Mouse (Mus musculus): ENCODE measurements around the gene Gpr27.
A peak's percentile ranks its signal among the peaks of the same experiment; 100 is the strongest.

Gene Gpr27

DNA sequence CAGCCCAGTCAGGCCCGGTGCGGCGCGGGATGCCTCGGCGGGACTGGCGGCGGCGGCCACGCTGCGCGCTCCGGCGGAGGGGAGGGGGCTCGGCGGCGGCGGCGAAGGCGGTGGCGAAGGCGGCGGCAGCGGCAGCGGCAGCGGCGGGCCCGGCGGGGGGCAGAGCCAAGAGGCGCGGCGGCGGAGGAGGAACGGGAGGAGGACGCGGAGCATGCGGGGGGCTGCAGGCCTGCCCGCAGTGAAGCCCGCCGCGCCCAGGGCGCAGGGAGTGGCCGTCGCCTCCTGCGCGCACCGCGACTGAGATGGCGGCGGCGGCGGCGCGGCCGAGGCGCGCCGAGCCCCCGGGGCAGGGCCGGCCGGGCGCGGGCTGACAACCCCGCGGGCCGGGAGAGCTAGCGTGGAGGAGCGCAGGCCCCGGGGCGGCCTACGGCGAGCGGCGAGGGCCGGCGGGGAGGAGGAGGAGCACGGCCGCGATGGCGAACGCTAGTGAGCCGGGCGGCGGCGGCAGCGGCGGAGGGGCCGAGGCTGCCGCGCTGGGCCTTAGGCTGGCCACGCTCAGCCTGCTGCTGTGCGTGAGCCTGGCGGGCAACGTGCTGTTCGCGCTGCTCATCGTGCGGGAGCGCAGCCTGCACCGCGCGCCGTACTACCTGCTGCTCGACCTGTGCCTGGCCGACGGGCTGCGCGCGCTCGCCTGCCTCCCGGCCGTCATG, at the start of gene Gpr27:
TSS of gene Gpr27 (plus strand) at position 474 of the 710 bp plus-strand sequence.
- DNase-seq (ENCODE audit: low spot score) = peak; percentile 22

DNA sequence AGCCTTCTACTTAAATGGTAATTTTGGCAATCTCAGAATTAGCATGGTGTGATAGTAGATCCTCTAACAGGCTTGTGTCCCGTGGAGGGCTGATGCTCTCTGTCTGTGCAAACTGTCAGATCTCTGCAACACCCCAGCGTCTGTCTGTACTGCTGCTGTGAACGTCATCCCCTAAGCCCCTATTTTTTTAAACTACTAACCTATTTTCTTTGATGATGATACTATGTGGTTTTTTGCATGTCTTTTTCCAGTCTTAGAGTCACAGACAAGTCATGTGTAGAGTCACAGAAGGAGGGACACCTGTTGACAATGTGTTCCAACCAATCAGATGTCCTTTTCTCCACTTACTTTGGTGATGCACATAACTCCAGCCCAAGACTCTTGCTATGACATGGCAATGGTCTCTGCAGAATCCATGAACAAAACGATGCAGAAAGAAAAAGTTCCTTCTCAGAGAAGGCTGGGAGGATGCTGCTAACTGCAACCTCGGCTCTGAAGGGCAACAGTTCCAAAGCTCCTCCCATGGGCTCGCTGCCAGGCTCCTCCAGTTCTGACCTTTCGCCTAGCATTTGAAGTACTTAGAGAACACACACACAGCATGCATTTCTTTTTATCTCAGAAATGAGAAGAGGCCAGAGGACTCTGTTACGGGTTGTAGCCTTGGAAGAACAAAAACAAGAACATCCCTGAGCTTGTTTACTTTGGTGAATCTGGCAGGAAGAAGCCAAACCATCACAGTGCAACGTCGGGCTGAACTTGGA, 48.9 kb upstream of the Gpr27 start:
- DNase-seq (ENCODE audit: low spot score) = peak; percentile 56

GRCm38 (mm10) chr6:99644386-99644785, 48.1 kb upstream of the Gpr27 start:
- DNase-seq (ENCODE audit: low spot score) = no peak

DNA sequence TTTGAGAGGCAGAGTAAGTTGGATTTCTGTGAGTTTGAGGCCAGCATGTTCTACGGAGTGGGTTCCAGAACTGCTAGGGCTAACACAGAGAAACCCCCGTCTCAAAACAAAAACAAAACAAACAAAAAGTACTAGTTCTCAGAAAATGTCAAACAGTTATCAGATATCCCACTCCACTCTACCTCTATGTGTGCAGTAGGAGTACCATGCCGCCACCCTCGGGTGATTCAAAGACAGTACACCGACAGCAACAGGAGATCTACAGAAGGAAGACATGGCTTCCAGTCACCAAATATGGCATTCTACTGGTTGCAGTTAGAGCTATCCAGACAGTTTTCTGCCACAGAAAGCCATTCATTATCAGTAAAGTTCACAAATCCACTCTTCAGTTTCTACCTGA, 47.6 kb upstream of the Gpr27 start:
- no peak for DNase-seq (ENCODE audit: low spot score)

- no peak for DNase-seq (ENCODE audit: low spot score)
Measured at GRCm38 (mm10) chr6:99646344-99646743, 46.1 kb upstream of the Gpr27 start.

DNA sequence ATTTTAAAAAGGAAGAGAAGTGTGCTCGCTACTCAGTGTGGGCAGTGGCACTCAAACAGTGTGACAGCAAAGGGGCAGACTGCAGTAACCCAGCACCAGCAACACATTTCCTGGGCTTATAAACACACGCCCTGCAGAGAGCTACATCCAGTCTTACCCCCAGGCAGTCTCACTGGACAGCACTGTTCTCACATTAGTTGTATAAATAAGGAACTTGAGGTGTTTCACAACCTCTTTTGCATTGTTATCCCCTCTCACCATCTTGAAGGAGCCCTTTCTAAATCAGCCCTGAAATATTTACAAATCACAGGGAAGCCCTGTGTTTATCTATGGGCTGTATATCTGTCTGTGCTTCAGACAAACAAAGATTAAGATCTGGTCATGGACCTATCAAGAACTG, 43.2 kb upstream of the Gpr27 start:
- DNase-seq (ENCODE audit: low spot score) = no peak

GRCm38 (mm10) chr6:99652341-99652740, 40.1 kb upstream of the Gpr27 start:
- DNase-seq (ENCODE audit: low spot score) = no peak

GRCm38 (mm10) chr6:99654343-99654742, 38.1 kb upstream of the Gpr27 start:
- no peak for DNase-seq (ENCODE audit: low spot score)

GRCm38 (mm10) chr6:99655488-99655887, 37.0 kb upstream of the Gpr27 start:
- no peak for DNase-seq (ENCODE audit: low spot score)

- no peak for DNase-seq (ENCODE audit: low spot score)
Measured at GRCm38 (mm10) chr6:99656088-99656487, 36.4 kb upstream of the Gpr27 start.

DNA sequence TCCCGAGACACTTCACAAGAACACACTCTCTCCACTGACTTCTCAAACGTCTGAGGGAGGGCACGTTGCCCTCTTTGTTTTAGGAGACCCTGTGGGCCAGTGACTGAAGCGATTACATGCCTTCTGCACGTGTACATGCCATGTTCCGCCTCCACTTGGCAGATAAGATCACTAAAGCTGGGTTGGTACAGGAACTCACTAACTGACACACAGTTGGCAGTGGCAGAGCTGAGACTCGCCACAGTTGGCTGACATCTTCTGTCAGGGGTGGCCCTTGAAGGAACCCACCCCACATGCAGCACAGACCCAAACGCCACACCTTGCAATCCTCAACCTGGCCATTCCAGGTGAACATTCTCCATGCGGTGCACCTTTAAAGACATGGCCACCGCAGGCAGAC, 33.9 kb upstream of the Gpr27 start:
- DNase-seq (ENCODE audit: low spot score) = no peak

DNA sequence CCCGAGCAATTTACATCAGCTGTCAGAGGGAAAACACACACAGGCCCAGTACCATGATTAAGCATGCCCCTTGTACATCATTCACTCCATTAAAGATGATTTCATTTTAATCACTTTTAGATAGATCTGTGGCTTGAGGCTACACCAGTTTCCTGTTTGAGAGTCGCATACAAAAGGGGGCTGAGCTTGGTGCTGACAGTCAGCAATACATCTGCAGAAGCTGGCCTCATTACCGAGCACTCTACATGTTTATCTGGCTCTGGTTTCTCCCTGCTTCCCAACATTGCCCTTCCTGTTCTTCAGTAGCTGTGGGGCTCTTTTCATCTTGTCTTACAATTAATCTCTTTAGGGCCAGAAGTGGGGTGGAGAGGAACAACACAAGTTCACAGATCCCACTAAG, 32.0 kb upstream of the Gpr27 start:
- DNase-seq (ENCODE audit: low spot score) = no peak

- no peak for DNase-seq (ENCODE audit: low spot score)
Measured at GRCm38 (mm10) chr6:99663232-99663631, 29.2 kb upstream of the Gpr27 start.

DNA sequence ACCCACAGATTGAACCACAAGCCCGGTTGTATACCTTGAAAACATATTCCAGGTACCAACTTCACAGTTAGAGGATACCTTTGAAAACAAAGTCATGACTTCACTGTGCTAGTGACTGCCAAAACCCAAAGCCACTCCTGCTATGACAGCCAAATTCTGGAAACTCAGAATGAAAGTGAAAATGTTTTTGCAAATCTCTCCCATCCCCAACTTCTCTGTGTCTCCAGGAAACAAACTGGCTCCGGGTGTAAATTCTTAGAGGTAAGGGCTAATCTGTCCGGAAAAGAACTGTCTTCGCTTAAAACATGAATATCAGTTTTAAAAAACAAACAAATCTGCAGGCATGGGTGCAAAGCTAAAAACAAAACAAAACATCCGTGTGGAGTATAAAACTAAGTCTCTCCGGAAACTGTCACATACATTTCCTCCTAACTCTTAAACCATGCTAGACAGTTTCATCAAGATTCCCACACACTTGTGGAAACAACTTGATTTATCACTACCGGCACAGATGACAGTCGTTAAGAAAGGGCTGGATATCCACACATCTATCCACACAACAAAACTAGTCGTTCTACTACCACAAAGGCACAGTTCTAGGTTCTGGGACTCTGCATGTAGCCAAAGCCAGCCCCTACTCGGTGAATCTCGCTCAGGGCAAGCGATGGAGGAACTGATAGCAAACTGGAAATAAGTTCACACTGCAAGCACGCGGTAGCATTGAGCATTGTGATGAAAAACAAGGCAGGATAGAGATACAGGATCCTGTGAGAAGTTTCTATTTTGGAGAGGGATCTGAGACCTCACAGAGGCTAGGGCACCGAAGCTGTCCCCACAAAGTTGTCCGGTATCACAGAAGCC, 26.8 kb upstream of the Gpr27 start:
- DNase-seq (ENCODE audit: low spot score) = no peak

DNA sequence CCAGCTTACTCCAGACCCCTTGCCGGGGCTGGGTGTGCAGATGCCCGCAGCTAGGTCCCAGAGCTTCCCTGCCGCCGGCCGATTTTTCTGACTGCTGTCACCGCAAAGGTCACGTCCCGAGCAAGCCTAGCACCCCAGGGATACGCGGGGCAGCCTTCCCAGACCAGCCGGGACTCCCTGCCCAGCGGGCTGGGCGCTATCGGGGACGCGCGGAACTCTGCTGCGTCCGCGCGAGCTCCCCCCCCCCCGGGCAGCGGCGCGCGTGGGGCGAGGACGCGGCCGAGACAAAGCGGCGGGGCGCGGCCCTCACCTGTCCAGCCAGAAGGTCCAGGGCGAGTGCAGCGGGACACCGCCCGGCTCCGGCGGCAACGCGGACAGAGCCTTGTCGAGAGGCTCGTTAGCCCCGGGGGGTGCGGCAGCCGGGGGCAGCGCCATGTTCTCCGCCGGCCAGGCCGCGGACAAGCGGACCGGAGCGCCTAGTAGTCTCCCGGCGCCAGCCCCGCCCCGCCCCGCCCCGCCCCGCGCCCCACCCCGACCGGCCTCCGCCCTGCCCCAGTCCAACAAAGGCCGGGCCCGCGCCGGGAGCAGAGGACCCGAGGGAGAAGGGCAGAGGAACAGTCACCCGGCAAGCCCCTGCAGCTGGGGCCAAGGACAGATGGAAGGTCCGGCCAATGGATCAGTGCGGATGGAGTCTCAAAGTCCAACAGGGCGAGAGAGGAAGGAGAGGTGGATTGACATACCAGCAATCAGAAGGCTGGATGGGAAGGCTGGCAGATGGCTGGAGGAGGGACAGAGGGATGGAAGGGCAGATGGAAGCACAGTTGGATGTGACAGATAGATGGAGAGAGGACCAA, 25.9 kb upstream of the Gpr27 start, which contains the start of the genes Eif4e3 and Gm20696:
TSS of gene Eif4e3 (minus strand) at position 454 of the 854 bp plus-strand sequence.
TSS of gene Gm20696 (minus strand) at position 480 of the 854 bp plus-strand sequence.
- DNase-seq (ENCODE audit: low spot score) = peak; percentile 43

DNA sequence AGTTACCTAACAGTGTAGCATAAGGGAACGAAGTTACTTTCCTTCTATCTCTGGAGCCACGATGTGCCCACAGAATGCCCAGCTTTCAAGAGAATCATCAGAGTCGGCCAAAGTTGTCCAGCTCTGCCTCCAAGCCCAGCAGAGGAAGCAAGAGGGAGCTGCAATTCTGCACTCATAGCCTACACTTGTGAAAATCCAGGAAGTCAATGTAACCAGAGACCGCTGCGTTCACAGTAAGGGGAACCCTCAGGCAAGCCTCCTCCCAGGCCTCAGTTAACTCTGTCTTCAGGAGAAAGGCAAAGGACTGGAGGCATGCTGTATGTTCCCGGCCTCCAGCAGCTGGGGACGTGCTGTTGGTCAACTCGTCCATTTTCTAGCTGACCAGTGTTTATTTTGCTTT, 25.2 kb upstream of the Gpr27 start:
- DNase-seq (ENCODE audit: low spot score) = no peak

GRCm38 (mm10) chr6:99669481-99670325, 22.8 kb upstream of the Gpr27 start:
- no peak for DNase-seq (ENCODE audit: low spot score)

DNA sequence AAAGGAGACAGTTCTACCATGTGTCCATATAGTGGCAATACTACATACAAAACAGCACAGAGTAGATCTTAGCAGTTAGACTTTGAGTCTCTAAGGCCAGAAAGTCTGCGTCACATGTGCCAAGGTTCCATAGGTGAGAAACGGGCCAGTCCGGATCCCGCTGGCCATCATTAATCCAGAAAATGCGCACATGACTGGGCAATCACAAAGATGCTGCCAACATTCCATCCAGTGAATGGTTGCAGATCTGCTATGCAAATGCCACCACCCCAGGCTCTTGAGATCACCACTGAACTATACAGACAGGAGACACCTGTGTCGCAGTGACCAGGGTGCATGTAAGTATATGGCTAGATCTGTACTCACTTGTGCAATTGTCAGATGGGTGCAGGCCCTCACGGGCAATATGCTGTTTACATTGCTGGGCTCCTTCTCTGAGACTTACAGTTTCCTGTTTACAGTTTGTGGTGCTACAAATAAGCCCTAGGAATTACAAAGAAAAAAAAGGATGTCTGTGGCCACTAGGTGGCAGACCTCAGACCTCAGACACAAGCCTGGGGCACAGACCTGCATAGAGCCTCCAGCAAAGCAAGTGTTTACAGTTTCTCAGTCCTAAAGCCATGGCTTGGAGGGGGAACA, 21.9 kb upstream of the Gpr27 start:
- peak; percentile 35 for DNase-seq (ENCODE audit: low spot score)

DNA sequence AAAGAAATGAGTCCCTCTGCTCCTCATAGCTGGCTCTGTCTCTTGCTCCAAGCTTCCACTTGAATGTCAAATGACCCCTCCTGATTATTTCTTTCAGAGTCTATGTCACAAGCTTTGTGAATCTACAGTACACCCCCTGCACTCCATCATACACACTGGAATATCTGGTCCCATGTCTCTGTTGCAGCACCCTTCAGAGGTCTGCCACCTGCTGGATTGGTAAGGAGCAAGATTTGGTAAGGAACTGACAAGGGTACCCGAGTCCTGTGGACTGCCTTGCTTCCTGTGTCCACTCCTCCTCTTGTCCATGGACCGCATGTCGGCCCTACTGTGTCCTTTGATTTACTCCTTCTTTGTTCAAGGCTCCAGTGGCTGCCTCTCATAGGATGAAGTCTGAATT, 20.7 kb upstream of the Gpr27 start:
- DNase-seq (ENCODE audit: low spot score) = no peak

- no peak for DNase-seq (ENCODE audit: low spot score)
Measured at GRCm38 (mm10) chr6:99674482-99674881, 18.0 kb upstream of the Gpr27 start.
